Mouse (Mus musculus): ENCODE data around the gene Aox2.

The Aox2 gene

GRCm38 (mm10) chr1:58289863-58290469 is 11.8 kb downstream of the Aox2 start:
- DNase-seq = no peak

GRCm38 (mm10) chr1:58291394-58292300 is 13.5 kb downstream of the Aox2 start:
- no peak for DNase-seq

GRCm38 (mm10) chr1:58294730-58295129 is 16.6 kb downstream of the Aox2 start:
- no peak for DNase-seq

GRCm38 (mm10) chr1:58296278-58296677 is 18.2 kb downstream of the Aox2 start:
- peak; percentile 73 for DNase-seq

- DNase-seq = no peak
Measured at GRCm38 (mm10) chr1:58296821-58297220, 18.7 kb downstream of the Aox2 start.

- DNase-seq = no peak
Measured at GRCm38 (mm10) chr1:58298347-58298746, 20.2 kb downstream of the Aox2 start.

GRCm38 (mm10) chr1:58301073-58301472 is 22.9 kb downstream of the Aox2 start:
- DNase-seq = no peak

GRCm38 (mm10) chr1:58302015-58302414 is 23.9 kb downstream of the Aox2 start:
- no peak for DNase-seq

- DNase-seq = no peak
Measured at GRCm38 (mm10) chr1:58303009-58303408, 24.9 kb downstream of the Aox2 start.

- peak; percentile 38 to 42 for DNase-seq
Measured at GRCm38 (mm10) chr1:58303726-58304125, 25.6 kb downstream of the Aox2 start.

GRCm38 (mm10) chr1:58304296-58304695 is 26.2 kb downstream of the Aox2 start:
- DNase-seq = peak in 1 of 2 experiments; percentile 11

- no peak for DNase-seq
Measured at GRCm38 (mm10) chr1:58307181-58307580, 29.1 kb downstream of the Aox2 start.

GRCm38 (mm10) chr1:58308594-58308993 is 30.5 kb downstream of the Aox2 start:
- no peak for DNase-seq

GRCm38 (mm10) chr1:58309853-58310252 is 31.7 kb downstream of the Aox2 start:
- DNase-seq = no peak

GRCm38 (mm10) chr1:58311221-58311864 is 33.2 kb downstream of the Aox2 start:
- DNase-seq = peak in 1 of 2 experiments; percentile 14

GRCm38 (mm10) chr1:58313173-58313572 is 35.0 kb downstream of the Aox2 start:
- no peak for DNase-seq

- DNase-seq = no peak
Measured at GRCm38 (mm10) chr1:58315532-58315931, 37.4 kb downstream of the Aox2 start.

GRCm38 (mm10) chr1:58333222-58333621 is 55.1 kb downstream of the Aox2 start:
- no peak for DNase-seq

- DNase-seq = no peak
Measured at GRCm38 (mm10) chr1:58339901-58340300, 61.8 kb downstream of the Aox2 start.

GRCm38 (mm10) chr1:58341576-58341975 is 63.5 kb downstream of the Aox2 start:
- DNase-seq = no peak

GRCm38 (mm10) chr1:58343861-58344260 is 65.7 kb downstream of the Aox2 start:
- no peak for DNase-seq

- no peak for DNase-seq
Measured at GRCm38 (mm10) chr1:58344570-58344969, 66.4 kb downstream of the Aox2 start.

- no peak for DNase-seq
Measured at GRCm38 (mm10) chr1:58346159-58346558, 68.0 kb downstream of the Aox2 start.

GRCm38 (mm10) chr1:58348712-58349111 is 70.6 kb downstream of the Aox2 start:
- DNase-seq = peak in 1 of 2 experiments; percentile 5
